Mouse (Mus musculus): ENCODE data around the gene Akt2. TPM values are rescaled to one million over a fixed set of nuclear protein-coding genes. Genes with fewer than 3 reads are reported as not detected.

Akt2 gene
- 100 to 1,000 TPM; 142 to 145 TPM for total RNA-seq (2023)

GRCm38 (mm10) chr7:27591266-27592216 lies at the start of gene Akt2:
Gene Akt2 (plus strand): TSS chr7:27591552.

DNA sequence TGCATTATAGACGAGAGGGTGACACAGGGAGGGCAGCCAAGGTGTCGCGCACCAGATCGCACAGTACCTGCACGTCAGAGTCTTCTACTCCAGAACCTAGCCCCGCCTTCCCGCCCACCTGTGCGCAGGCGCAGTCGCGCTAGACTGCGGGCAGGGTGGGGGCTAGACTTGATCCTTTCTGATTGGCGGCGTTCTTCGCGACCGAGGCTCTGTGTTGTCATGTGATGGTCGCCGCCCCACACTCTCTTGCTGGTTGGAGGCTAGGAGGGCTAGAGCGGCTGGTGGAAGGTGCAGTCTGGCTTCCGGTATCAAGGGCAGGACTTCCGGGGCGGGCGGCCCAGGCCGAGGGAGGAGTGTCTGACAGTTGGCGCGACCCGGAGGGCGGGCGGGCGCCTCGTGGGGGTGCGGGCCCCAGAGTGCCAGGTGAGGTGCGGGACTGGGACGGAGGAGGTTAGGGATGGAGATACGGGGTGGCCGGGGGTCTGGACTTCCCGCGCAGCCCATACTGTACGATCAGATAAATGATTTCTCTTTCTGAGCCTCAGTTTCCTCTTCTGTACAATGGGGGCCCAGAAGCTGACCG lies 38.3 kb upstream of the Akt2 start, which contains the start of the genes Pld3 and 2310022A10Rik:
Gene Pld3, minus strand, starts transcription at position 288 of the 583 bp plus-strand sequence.
Gene 2310022A10Rik, plus strand, starts transcription at position 303 of the 583 bp plus-strand sequence.

GRCm38 (mm10) chr7:27653681-27654437 lies 62.5 kb downstream of the Akt2 start, which contains the start of gene Ttc9b:
Gene Ttc9b (plus strand): TSS chr7:27653915.

DNA sequence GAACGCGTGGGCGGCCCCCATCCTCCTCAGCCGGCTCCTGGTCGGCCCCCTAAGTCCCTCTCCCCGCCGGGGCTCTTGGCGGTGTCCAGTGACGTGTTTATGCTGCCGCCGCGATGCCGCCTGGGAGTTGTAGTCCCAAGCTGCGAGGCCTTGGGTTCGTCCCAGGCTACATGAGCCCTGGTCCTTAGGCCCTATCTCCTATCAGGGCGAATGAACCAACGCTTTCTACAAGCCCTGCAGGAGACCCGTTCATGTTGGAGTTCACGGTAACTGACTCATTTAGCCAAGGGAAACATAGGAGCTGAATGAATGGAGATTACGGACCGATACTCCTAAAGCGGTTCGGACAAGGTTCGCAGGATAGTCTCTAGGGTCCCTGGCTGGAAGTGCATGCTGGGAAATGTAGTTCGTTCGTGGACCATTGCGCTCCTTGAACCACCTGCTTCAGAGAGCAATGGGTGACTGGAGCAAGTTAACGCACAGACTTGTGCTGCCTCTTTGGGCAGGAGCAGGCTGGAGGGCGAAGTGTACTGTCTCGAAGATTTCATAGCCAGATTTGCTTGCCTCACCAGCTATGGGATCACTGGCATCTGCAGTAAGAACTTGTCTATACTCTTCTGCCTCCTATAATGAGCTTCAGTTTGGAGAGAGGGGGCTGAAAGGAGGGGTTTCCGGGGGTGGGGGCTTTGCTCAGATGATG lies 83.3 kb downstream of the Akt2 start, which contains the start of gene Map3k10:
Gene Map3k10, minus strand, starts transcription at position 77 of the 700 bp plus-strand sequence.

DNA sequence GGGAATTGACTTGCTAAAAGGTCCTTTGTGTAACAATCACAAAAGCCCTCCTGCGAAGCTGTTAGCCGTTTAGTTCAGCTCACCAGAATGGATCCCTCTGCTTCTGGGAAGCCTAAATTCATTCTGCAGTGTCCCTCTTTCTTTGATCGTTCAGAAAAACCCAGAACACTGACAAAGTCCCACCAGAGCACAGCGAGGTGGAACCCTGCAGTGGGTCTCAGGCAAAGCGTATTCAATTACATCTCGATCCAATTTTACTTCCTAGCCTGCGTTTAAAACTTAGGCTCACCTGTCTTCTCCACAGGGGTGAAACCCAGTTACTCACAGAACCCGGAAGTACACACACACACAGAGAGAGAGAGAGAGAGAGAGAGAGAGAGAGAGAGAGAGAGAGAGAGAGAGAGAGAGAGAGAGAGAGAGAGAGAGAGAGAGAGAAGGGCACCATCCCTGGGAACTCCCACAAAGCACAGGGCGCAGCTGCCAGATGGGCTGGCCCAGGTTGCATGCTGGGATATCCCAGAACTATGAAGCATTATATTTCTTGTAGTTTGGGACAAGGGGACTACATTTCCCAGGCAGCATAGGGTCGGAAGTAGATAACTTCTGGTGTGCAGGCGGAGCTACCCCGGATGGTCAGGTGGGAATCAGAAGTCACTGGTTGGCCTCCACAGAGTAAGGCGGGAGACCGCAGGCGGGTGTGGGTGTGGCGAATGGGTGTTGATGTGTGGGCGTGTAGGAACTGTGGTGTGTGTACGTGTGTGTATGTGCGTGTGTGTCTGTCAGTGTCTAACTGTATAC lies 97.7 kb downstream of the Akt2 start, which contains the start of gene Zfp607b:
Gene Zfp607b, plus strand, starts transcription at position 526 of the 798 bp plus-strand sequence.

Other genes with a start within 250 kb of the Akt2 start
- 10 to 100 TPM; 80.3 to 82.3 TPM for gene Shkbp1, start 235.5 kb upstream of the Akt2 start, total RNA-seq (2023)
- 1 to 10 TPM; 1.4 to 6.8 TPM for gene Gm20479, start 234.1 kb upstream of the Akt2 start, total RNA-seq (2023)
- gene Sptbn4, start 143.9 kb upstream of the Akt2 start, total RNA-seq (2023) = not detected
- gene Blvrb, start 143.6 kb upstream of the Akt2 start, total RNA-seq (2023) = 10 to 100 TPM; 11.0 to 13.4 TPM
- 10 to 100 TPM; 13.1 to 15.4 TPM for gene Sertad3, start 117.8 kb upstream of the Akt2 start, total RNA-seq (2023)
- gene Sertad1, start 104.6 kb upstream of the Akt2 start, total RNA-seq (2023) = 10 to 100 TPM; 32.9 to 42.1 TPM
- gene Prx, start 92.2 kb upstream of the Akt2 start, total RNA-seq (2023) = 1 to 10 TPM; 1.5 to 1.6 TPM
- under 1 TPM; 0.21 to 0.55 TPM for gene Hipk4, start 68.3 kb upstream of the Akt2 start, total RNA-seq (2023)
- 100 to 1,000 TPM; 117 to 120 TPM for gene Pld3, start 38.3 kb upstream of the Akt2 start, total RNA-seq (2023)
- gene 2310022A10Rik, start 38.3 kb upstream of the Akt2 start, total RNA-seq (2023) = 10 to 100 TPM; 23.2 to 28.0 TPM
- gene Ttc9b, start 62.4 kb downstream of the Akt2 start, total RNA-seq (2023) = under 1 TPM in 1 of 2 experiments, not detected in 1; 0.35 TPM
- 10 to 100 TPM; 14.4 to 21.8 TPM for gene Map3k10, start 83.0 kb downstream of the Akt2 start, total RNA-seq (2023)
- 1 to 10 TPM; 1.3 to 1.9 TPM for gene Zfp607b, start 97.8 kb downstream of the Akt2 start, total RNA-seq (2023)
- gene Zfp60, start 139.8 kb downstream of the Akt2 start, total RNA-seq (2023) = 10 to 100 TPM; 14.3 to 20.1 TPM
- 10 to 100 TPM in 1 of 2 experiments, 1 to 10 TPM in 1; 9.5 to 13.4 TPM for gene Zfp626, start 215.6 kb downstream of the Akt2 start, total RNA-seq (2023)
- gene Zfp59, start 247.1 kb downstream of the Akt2 start, total RNA-seq (2023) = 1 to 10 TPM; 4.7 to 6.3 TPM

Measured in T-cell, adult 66 days (primary cell).